Mouse (Mus musculus): ENCODE results near the gene Sox6. TPM values are rescaled to one million over a fixed set of nuclear protein-coding genes. Genes with fewer than 3 reads are reported as not detected.
"Not testable (repeated sequence)": the region's sequence is repeated elsewhere in the genome, so short reads cannot be mapped to it uniquely, and the experiment has no call there.

Gene Sox6
- total RNA-seq (2021) = 10 to 100 TPM; 38.8 to 39.1 TPM
- long read RNA-seq, experiment 1, partial matches to known transcripts = 1 of 10 reads
- long read RNA-seq, experiment 1, other reads (novel, unspliced or antisense) = 9 of 10 reads
- long read RNA-seq, experiment 2, partial matches to known transcripts = 0 of 6 reads
- long read RNA-seq, experiment 2, other reads (novel, unspliced or antisense) = 6 of 6 reads

GRCm38 (mm10) chr7:116038511-116038910 is at the start of gene Sox6:
Gene Sox6, minus strand, starts transcription at chr7:116038796.
- DNase-seq (ENCODE audit: low spot score in 2 of 2) = no peak

- not testable (repeated sequence) for DNase-seq (ENCODE audit: low spot score in 2 of 2)
Observed at GRCm38 (mm10) chr7:116084366-116084765, 45.8 kb upstream of the Sox6 start, which contains the start of gene Gm4353. Gene Gm4353, minus strand, starts transcription at chr7:116084635.

GRCm38 (mm10) chr7:116060739-116061138 is 22.1 kb upstream of the Sox6 start:
- DNase-seq (ENCODE audit: low spot score in 2 of 2) = peak in 1 of 2 experiments; percentile 12

- DNase-seq (ENCODE audit: low spot score in 2 of 2) = no peak
Observed at GRCm38 (mm10) chr7:116040470-116041019, 1.9 kb upstream of the Sox6 start.

GRCm38 (mm10) chr7:116039538-116040466 is 1.2 kb upstream of the Sox6 start:
- DNase-seq (ENCODE audit: low spot score in 2 of 2) = peak; percentile 89 to 93

GRCm38 (mm10) chr7:116039196-116039537 is 571 bp upstream of the Sox6 start, which contains the start of gene 1110004F10Rik:
Gene 1110004F10Rik, plus strand, starts transcription at chr7:116039397.
- DNase-seq (ENCODE audit: low spot score in 2 of 2) = no peak

GRCm38 (mm10) chr7:116038024-116038423 is 572 bp downstream of the Sox6 start:
- no peak for DNase-seq (ENCODE audit: low spot score in 2 of 2)

- no peak for DNase-seq (ENCODE audit: low spot score in 2 of 2)
Observed at GRCm38 (mm10) chr7:116036591-116037555, 1.7 kb downstream of the Sox6 start.

GRCm38 (mm10) chr7:116035504-116035903 is 3.1 kb downstream of the Sox6 start:
- DNase-seq (ENCODE audit: low spot score in 2 of 2) = no peak

- peak in 1 of 2 experiments; percentile 47 for DNase-seq (ENCODE audit: low spot score in 2 of 2)
Observed at GRCm38 (mm10) chr7:116034282-116034758, 4.3 kb downstream of the Sox6 start.

- DNase-seq (ENCODE audit: low spot score in 2 of 2) = peak in 1 of 2 experiments; percentile 63
Observed at GRCm38 (mm10) chr7:116033371-116034241, 5.0 kb downstream of the Sox6 start.

- peak; percentile 74 to 88 for DNase-seq (ENCODE audit: low spot score in 2 of 2)
Observed at GRCm38 (mm10) chr7:116032596-116033307, 5.8 kb downstream of the Sox6 start.

GRCm38 (mm10) chr7:116031718-116032595 is 6.6 kb downstream of the Sox6 start:
- DNase-seq (ENCODE audit: low spot score in 2 of 2) = peak in 1 of 2 experiments; percentile 39

- DNase-seq (ENCODE audit: low spot score in 2 of 2) = no peak
Observed at GRCm38 (mm10) chr7:116031388-116031717, 7.2 kb downstream of the Sox6 start.

GRCm38 (mm10) chr7:116030597-116031387 is 7.8 kb downstream of the Sox6 start:
- peak in 1 of 2 experiments; percentile 22 for DNase-seq (ENCODE audit: low spot score in 2 of 2)

- no peak for DNase-seq (ENCODE audit: low spot score in 2 of 2)
Observed at GRCm38 (mm10) chr7:116029991-116030390, 8.6 kb downstream of the Sox6 start.

GRCm38 (mm10) chr7:116002726-116003125 is 35.9 kb downstream of the Sox6 start:
- DNase-seq (ENCODE audit: low spot score in 2 of 2) = no peak
